Mouse (Mus musculus) layer of hippocampus, adult 8-10 months (tissue): ENCODE data around the gene Sertad3. TPM values are rescaled to one million over a fixed set of nuclear protein-coding genes. Genes with fewer than 3 reads are reported as not detected.
A peak's percentile ranks its signal among the peaks of the same experiment; 100 is the strongest.

Experiments used
- DNase-seq, 2 experiments: peaks; one replicate each; pipeline ENCODE4 v3.0.0; 2022; ENCODE audit warnings: low spot score in 2 of 2
- total RNA-seq, 4 experiments: library from RNA; stranded (reverse); gene quantifications; 2 replicates each; pipeline ENCODE4 v1.2.4; 2022

The Sertad3 gene
- total RNA-seq: 1 to 10 TPM; 3.0 to 4.9 (median 3.9) TPM

- DNase-seq: peak; percentile 96 to 98
These were observed at the start of gene Sertad3 for GRCm38 (mm10) chr7:27473156-27473834. Sertad3 (plus strand) TSS chr7:27473768.

- no peak for DNase-seq
These were observed 46.2 kb upstream of the Sertad3 start for GRCm38 (mm10) chr7:27427387-27427786.

GRCm38 (mm10) chr7:27428002-27428401 lies 45.6 kb upstream of the Sertad3 start:
- no peak for DNase-seq

GRCm38 (mm10) chr7:27429135-27429534 lies 44.4 kb upstream of the Sertad3 start:
- no peak for DNase-seq

- no peak for DNase-seq
These were observed 40.2 kb upstream of the Sertad3 start for GRCm38 (mm10) chr7:27433349-27433748.

GRCm38 (mm10) chr7:27433794-27434193 lies 39.8 kb upstream of the Sertad3 start:
- DNase-seq: no peak

GRCm38 (mm10) chr7:27437544-27437943 lies 36.0 kb upstream of the Sertad3 start:
- DNase-seq: no peak

GRCm38 (mm10) chr7:27440014-27440413 lies 33.6 kb upstream of the Sertad3 start:
- no peak for DNase-seq

GRCm38 (mm10) chr7:27446051-27446450 lies 27.5 kb upstream of the Sertad3 start:
- DNase-seq: no peak

- DNase-seq: peak; percentile 57 to 72
These were observed 26.8 kb upstream of the Sertad3 start for GRCm38 (mm10) chr7:27446521-27447418.

GRCm38 (mm10) chr7:27447419-27448286 lies 25.9 kb upstream of the Sertad3 start, which contains the start of the genes Sptbn4 and Blvrb:
Sptbn4 (minus strand) TSS chr7:27447686.
Blvrb (plus strand) TSS chr7:27447978.
- DNase-seq: peak; percentile 96 to 99

GRCm38 (mm10) chr7:27448421-27449206 lies 25.0 kb upstream of the Sertad3 start:
- peak in 1 of 2 experiments; percentile 34 for DNase-seq

GRCm38 (mm10) chr7:27449256-27449862 lies 24.2 kb upstream of the Sertad3 start:
- peak; percentile 48 to 65 for DNase-seq

GRCm38 (mm10) chr7:27451359-27451758 lies 22.2 kb upstream of the Sertad3 start:
- no peak for DNase-seq

GRCm38 (mm10) chr7:27452206-27452770 lies 21.3 kb upstream of the Sertad3 start:
- DNase-seq: no peak

GRCm38 (mm10) chr7:27454461-27455121 lies 19.0 kb upstream of the Sertad3 start:
- DNase-seq: no peak

GRCm38 (mm10) chr7:27455273-27455672 lies 18.3 kb upstream of the Sertad3 start:
- DNase-seq: no peak

GRCm38 (mm10) chr7:27458614-27459013 lies 15.0 kb upstream of the Sertad3 start:
- DNase-seq: no peak

GRCm38 (mm10) chr7:27459640-27460039 lies 13.9 kb upstream of the Sertad3 start:
- no peak for DNase-seq
